Mouse (Mus musculus): ENCODE measurements around the gene Atg4a. TPM values are rescaled to one million over a fixed set of nuclear protein-coding genes. Genes with fewer than 3 reads are reported as not detected.

The Atg4a gene
- polyA plus RNA-seq, 1 experiment from 2014 or later: 16.7 TPM

- Histone ChIP-seq H3K9me3 (no peaks in the 10 kb centered on the region), H3K27ac (no peak overlapping the region), H3K4me3 (replicated peaks) (no peak overlapping the region), H3K4me1 (replicated peaks) (no peaks in the 10 kb centered on the region), H3K4me2 (replicated peaks) (no peak overlapping the region), H3K27me3 (replicated peaks) (no peaks in the 10 kb centered on the region), H3K9ac (no peak overlapping the region), H3K36me3 (no peaks in the 10 kb centered on the region)
- 42% methylated on average over 7 of the region's 7 CpGs for WGBS
- ATAC-seq: no peak
Observed at GRCm38 (mm10) chrX:141175353-141175752, 218.6 kb downstream of the Atg4a start.

- Histone ChIP-seq H3K9me3 (no peaks in the 10 kb centered on the region), H3K27me3 (replicated peaks) (peaks cover 8% of the 10 kb centered on the region; the same call in 1 of the 2 replicates), H3K4me1 (replicated peaks) (no peaks in the 10 kb centered on the region), H3K4me3 (replicated peaks) (no peak overlapping the region), H3K9ac (no peak overlapping the region), H3K27ac (no peak overlapping the region), H3K4me2 (replicated peaks) (no peak overlapping the region), H3K36me3 (no peaks in the 10 kb centered on the region)
- ATAC-seq: 0 out of 2 replicates have a peak, but pooled peaks have one; percentile 23
Observed at GRCm38 (mm10) chrX:141195036-141195435, 238.3 kb downstream of the Atg4a start.

GRCm38 (mm10) chrX:141198993-141199392 lies 242.3 kb downstream of the Atg4a start:
- no peak overlapping the region for H3K9ac ChIP-seq
- 70% methylated on average over 3 of the region's 3 CpGs for WGBS
- no peak for ATAC-seq
- H3K27ac ChIP-seq: no peak overlapping the region
- H3K36me3 ChIP-seq: no peaks in the 10 kb centered on the region
- H3K4me2 ChIP-seq (replicated peaks): no peak overlapping the region
- H3K27me3 ChIP-seq (replicated peaks): no peaks in the 10 kb centered on the region; the same call in 1 of the 2 replicates
- no peak overlapping the region for H3K4me3 ChIP-seq (replicated peaks)
- no peaks in the 10 kb centered on the region for H3K9me3 ChIP-seq
- H3K4me1 ChIP-seq (replicated peaks): no peaks in the 10 kb centered on the region

- H3K27ac ChIP-seq: no peak overlapping the region
- no peaks in the 10 kb centered on the region for H3K4me1 ChIP-seq (replicated peaks)
- no peaks in the 10 kb centered on the region for H3K36me3 ChIP-seq
- ATAC-seq: no peak
- H3K9me3 ChIP-seq: no peaks in the 10 kb centered on the region
- 49% methylated on average over 5 of the region's 5 CpGs for WGBS
- no peak overlapping the region for H3K4me2 ChIP-seq (replicated peaks)
- H3K27me3 ChIP-seq (replicated peaks): no peaks in the 10 kb centered on the region
- no peak overlapping the region for H3K9ac ChIP-seq
- H3K4me3 ChIP-seq (replicated peaks): no peak overlapping the region
Observed at GRCm38 (mm10) chrX:141212802-141213201, 256.1 kb downstream of the Atg4a start.

Other genes with a start within 250 kb of the Atg4a start
- not detected in 2 replicates for gene Tex13b, start 143.5 kb upstream of the Atg4a start, polyA plus RNA-seq (2015; fragmentation: Nextera tagmentation; extraction: Ambion mirVana)
- 0.77 and 0.88 TPM in 2 replicates for gene Vsig1, start 49.3 kb upstream of the Atg4a start, polyA plus RNA-seq (2015; fragmentation: Nextera tagmentation; extraction: Ambion mirVana)
- gene Psmd10, start 179 bp upstream of the Atg4a start, polyA plus RNA-seq (2015; fragmentation: Nextera tagmentation; extraction: Ambion mirVana): 46.0 and 46.2 TPM in 2 replicates